Mouse (Mus musculus) gastrocnemius, postnatal 25 days (tissue): ENCODE measurements around the gene Uhrf2. TPM values are rescaled to one million over a fixed set of nuclear protein-coding genes. Genes with fewer than 3 reads are reported as not detected.
A peak's percentile ranks its signal among the peaks of the same experiment; 100 is the strongest.
"Not testable (repeated sequence)": the region's sequence is repeated elsewhere in the genome, so short reads cannot be mapped to it uniquely, and the experiment has no call there.

Experiments
- DNase-seq: peaks from one replicate; pipeline ENCODE4 v3.0.0; 2022
- long read RNA-seq, 2 experiments: library from polyadenylated mRNA; stranded (forward); transcript quantifications; one replicate each; pipeline ENCODE4 v2.0.0; 2021
- total RNA-seq, 2 experiments: library from RNA; stranded (reverse); gene quantifications; 1 replicate in 1 of 2; 2 replicates in 1 of 2; pipeline ENCODE4 v1.2.3; 2021

Uhrf2 gene
- total RNA-seq = 10 to 100 TPM; 13.3 to 14.3 TPM
- long read RNA-seq, experiment 1, partial matches to known transcripts = 0 of 5 reads
- long read RNA-seq, experiment 1, other reads (novel, unspliced or antisense) = 2 of 5 reads
- long read RNA-seq, experiment 2, transcript Uhrf2-201 (16 exons, 3,536 nt) = major isoform, 5 of 11 reads
- long read RNA-seq, experiment 2, partial matches to known transcripts = 1 of 11 reads
- long read RNA-seq, experiment 2, other reads (novel, unspliced or antisense) = 4 of 11 reads

- DNase-seq = peak; percentile 95
Measured at GRCm38 (mm10) chr19:30029894-30030635, at the start of gene Uhrf2. Gene Uhrf2 (plus strand): TSS chr19:30030513.

- no peak for DNase-seq
Measured at GRCm38 (mm10) chr19:29984208-29985005, 45.9 kb upstream of the Uhrf2 start.

GRCm38 (mm10) chr19:29986464-29987091 lies 43.7 kb upstream of the Uhrf2 start:
- DNase-seq = no peak

- no peak for DNase-seq
Measured at GRCm38 (mm10) chr19:30000406-30001365, 29.6 kb upstream of the Uhrf2 start.

- no peak for DNase-seq
Measured at GRCm38 (mm10) chr19:30001550-30001949, 28.8 kb upstream of the Uhrf2 start.

GRCm38 (mm10) chr19:30003621-30004020 lies 26.7 kb upstream of the Uhrf2 start, which contains the start of gene Trpd52l3:
Gene Trpd52l3 (plus strand): TSS chr19:30003790.
- DNase-seq = no peak

GRCm38 (mm10) chr19:30006371-30006770 lies 23.9 kb upstream of the Uhrf2 start:
- DNase-seq = no peak

- no peak for DNase-seq
Measured at GRCm38 (mm10) chr19:30010520-30011296, 19.6 kb upstream of the Uhrf2 start.

GRCm38 (mm10) chr19:30014331-30014730 lies 16.0 kb upstream of the Uhrf2 start:
- no peak for DNase-seq

GRCm38 (mm10) chr19:30016156-30016555 lies 14.2 kb upstream of the Uhrf2 start:
- DNase-seq = no peak

- not testable (repeated sequence) for DNase-seq
Measured at GRCm38 (mm10) chr19:30023419-30023818, 6.9 kb upstream of the Uhrf2 start.

GRCm38 (mm10) chr19:30029002-30029710 lies 1.2 kb upstream of the Uhrf2 start:
- DNase-seq = no peak

- DNase-seq = no peak
Measured at GRCm38 (mm10) chr19:30030636-30031467, 539 bp downstream of the Uhrf2 start.

GRCm38 (mm10) chr19:30031468-30031931 lies 1.2 kb downstream of the Uhrf2 start:
- DNase-seq = no peak

- no peak for DNase-seq
Measured at GRCm38 (mm10) chr19:30032206-30032605, 1.9 kb downstream of the Uhrf2 start.

GRCm38 (mm10) chr19:30035361-30035760 lies 5.0 kb downstream of the Uhrf2 start:
- DNase-seq = no peak

GRCm38 (mm10) chr19:30043691-30044090 lies 13.4 kb downstream of the Uhrf2 start:
- no peak for DNase-seq

- no peak for DNase-seq
Measured at GRCm38 (mm10) chr19:30044630-30045029, 14.3 kb downstream of the Uhrf2 start.

GRCm38 (mm10) chr19:30045857-30046256 lies 15.5 kb downstream of the Uhrf2 start:
- DNase-seq = no peak
